Comparison of ENCODE assay signal across 29 mouse cellular contexts in the genomic region with DNA sequence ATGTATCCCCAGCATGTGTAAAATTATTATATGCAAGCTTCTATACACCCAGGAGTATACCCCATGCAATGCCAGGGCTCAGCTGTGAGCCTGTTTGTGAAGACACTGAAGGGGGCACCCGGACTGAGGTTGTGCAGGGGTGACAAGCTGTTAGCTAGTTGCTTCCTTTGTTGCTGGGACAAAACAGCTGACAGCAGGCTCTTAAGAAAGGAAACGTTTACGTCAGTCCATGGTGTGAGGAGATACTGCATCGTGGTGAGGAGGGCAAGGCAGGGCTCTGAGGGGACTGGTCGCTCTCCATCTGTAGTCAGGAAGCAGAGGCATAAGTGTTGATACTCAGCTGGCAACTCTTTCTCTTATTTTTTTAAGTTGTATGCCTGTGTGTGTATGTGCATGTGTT.
A peak's percentile ranks its signal among the peaks of the same experiment; 100 is the strongest.
DNase-seq lines count a peak whose midpoint lies in the region; ATAC-seq and TF ChIP-seq lines count a peak whose summit lies in the region.
"Had no signal": no experiment of that assay in that cellular context is flagged by ENCODE, and none has a peak within 500 bp of the region (broad histone marks: within the 10 kb centered on the region; RNA-seq: fewer than 3 reads in every experiment).

No protein-coding gene starts in this region.

- WGBS in heart, embryonic 15.5 days: 24% methylated on average over 5 of the region's 5 CpGs
- 58% methylated on average over 5 of the region's 5 CpGs for WGBS in kidney, embryonic 16.5 days
- 61% methylated on average over 5 of the region's 5 CpGs for WGBS in kidney, adult 2 months
- 32% methylated on average over 5 of the region's 5 CpGs for WGBS in neural tube, embryonic 11.5 days
- WGBS in neural tube, embryonic 15.5 days: 19% methylated on average over 5 of the region's 5 CpGs

- no peak overlapping the region for H3K4me2 ChIP-seq in heart, embryonic 15.5 days
- no peak overlapping the region for H3K4me2 ChIP-seq in kidney, embryonic 16.5 days (replicated peaks; ENCODE audit: low read depth, low read length)
- H3K4me2 ChIP-seq in neural tube, embryonic 11.5 days (ENCODE audit: low read depth): no peak overlapping the region
- H3K4me2 ChIP-seq in neural tube, embryonic 15.5 days: no peak overlapping the region
- H3K4me2 ChIP-seq: embryonic facial prominence, embryonic 15.5 days; forebrain, embryonic 12.5 days; limb, embryonic 13.5 days; liver, embryonic 12.5 days had no signal

- no peaks in the 10 kb centered on the region for H3K9me3 ChIP-seq in heart, embryonic 15.5 days (replicated peaks)
- H3K9me3 ChIP-seq in kidney, embryonic 16.5 days (ENCODE audit: low read length): no peaks in the 10 kb centered on the region
- H3K9me3 ChIP-seq in neural tube, embryonic 11.5 days (ENCODE audit: control insufficient read depth, low read length): no peaks in the 10 kb centered on the region
- no peaks in the 10 kb centered on the region for H3K9me3 ChIP-seq in neural tube, embryonic 15.5 days (replicated peaks)
- H3K9me3 ChIP-seq: embryonic facial prominence, embryonic 10.5 days; embryonic facial prominence, embryonic 15.5 days; forebrain, embryonic 12.5 days; heart, embryonic 10.5 days; limb, embryonic 13.5 days; liver, embryonic 12.5 days had no signal

- no peak overlapping the region for H3K27ac ChIP-seq in heart, embryonic 15.5 days
- H3K27ac ChIP-seq in kidney, embryonic 16.5 days (ENCODE audit: low read length): no peak overlapping the region
- no peak overlapping the region for H3K27ac ChIP-seq in kidney, adult 2 months (ENCODE audit: insufficient read depth, low read depth, low read length)
- H3K27ac ChIP-seq in neural tube, embryonic 11.5 days (ENCODE audit: low read depth, low read length): no peak overlapping the region
- H3K27ac ChIP-seq in neural tube, embryonic 15.5 days (replicated peaks): no peak overlapping the region
- H3K27ac ChIP-seq: embryonic facial prominence, embryonic 10.5 days; embryonic facial prominence, embryonic 15.5 days; forebrain, embryonic 12.5 days; heart, embryonic 10.5 days; kidney, postnatal 0 days; limb, embryonic 13.5 days; liver, embryonic 12.5 days had no signal

- no peaks in the 10 kb centered on the region for H3K27me3 ChIP-seq in heart, embryonic 15.5 days
- H3K27me3 ChIP-seq in kidney, embryonic 16.5 days (ENCODE audit: insufficient read depth, low read length): no peaks in the 10 kb centered on the region
- H3K27me3 ChIP-seq in kidney, adult 2 months (replicated peaks; ENCODE audit: control insufficient read depth, insufficient read depth, low read length): no peaks in the 10 kb centered on the region
- H3K27me3 ChIP-seq in neural tube, embryonic 11.5 days (ENCODE audit: control insufficient read depth, insufficient read depth, low read length): no peaks in the 10 kb centered on the region
- H3K27me3 ChIP-seq in neural tube, embryonic 15.5 days (replicated peaks): no peaks in the 10 kb centered on the region
- H3K27me3 ChIP-seq: embryonic facial prominence, embryonic 15.5 days; forebrain, embryonic 12.5 days; limb, embryonic 13.5 days; liver, embryonic 12.5 days; Patski had no signal

- H3K36me3 ChIP-seq in heart, embryonic 15.5 days: no peaks in the 10 kb centered on the region
- H3K36me3 ChIP-seq in kidney, embryonic 16.5 days (ENCODE audit: insufficient read depth, low read length): no peaks in the 10 kb centered on the region
- H3K36me3 ChIP-seq in kidney, adult 2 months (ENCODE audit: control insufficient read depth, insufficient read depth, low read length): no peaks in the 10 kb centered on the region
- no peaks in the 10 kb centered on the region for H3K36me3 ChIP-seq in neural tube, embryonic 11.5 days (ENCODE audit: control insufficient read depth, insufficient read depth, low read length)
- H3K36me3 ChIP-seq in neural tube, embryonic 15.5 days: no peaks in the 10 kb centered on the region
- H3K36me3 ChIP-seq: embryonic facial prominence, embryonic 10.5 days; embryonic facial prominence, embryonic 15.5 days; forebrain, embryonic 12.5 days; heart, embryonic 10.5 days; limb, embryonic 13.5 days; liver, embryonic 12.5 days had no signal

- no peak for TF ChIP-seq CTCF in kidney, adult 2 months (conservative IDR thresholded peaks at IDR 0.05; ENCODE audit: insufficient read depth, insufficient read length, low read depth, low read length)

- H3K9ac ChIP-seq in heart, embryonic 15.5 days: no peak overlapping the region
- no peak overlapping the region for H3K9ac ChIP-seq in kidney, embryonic 16.5 days (replicated peaks; ENCODE audit: low read length)
- H3K9ac ChIP-seq in neural tube, embryonic 11.5 days (ENCODE audit: low read length): no peak overlapping the region
- H3K9ac ChIP-seq in neural tube, embryonic 15.5 days (replicated peaks): no peak overlapping the region
- H3K9ac ChIP-seq: embryonic facial prominence, embryonic 15.5 days; forebrain, embryonic 12.5 days; forebrain, postnatal 0 days; limb, embryonic 13.5 days; liver, embryonic 12.5 days had no signal

- intact Hi-C loops in heart, postnatal 14 days (cut with DNase I): no loop called here

- ATAC-seq in heart, embryonic 15.5 days (replicated peaks; ENCODE audit: insufficient number of reproducible peaks, insufficient read depth, low FRiP score, low read depth): 0 out of 2 replicates have a peak, but pooled peaks have one; percentile 10
- ATAC-seq in kidney, embryonic 16.5 days (ENCODE audit: low FRiP score, low TSS enrichment): peak; percentile 42; the same call in 1 of the 2 replicates
- ATAC-seq in neural tube, embryonic 11.5 days (ENCODE audit: insufficient read depth, low FRiP score, low TSS enrichment): 0 out of 2 replicates have a peak, but pooled peaks have one; percentile 48
- ATAC-seq in neural tube, embryonic 15.5 days (ENCODE audit: low FRiP score): no peak
- ATAC-seq: forebrain, postnatal 0 days; intestine, postnatal 0 days; liver, embryonic 12.5 days; Patski had no signal

- TF ChIP-seq POLR2A in kidney, adult 2 months (IDR thresholded peaks at IDR 0.05; ENCODE audit: low read depth, low read length): no peak

- DNase-seq in heart, postnatal 14 days: no peak
- no peak for DNase-seq in kidney, adult 2 months
- no peak for DNase-seq in neural tube, embryonic 11.5 days (ENCODE audit: low spot score)
- no peak for DNase-seq in frontal cortex, adult 2 months (ENCODE audit: extremely low spot score in 1 of 2, low spot score in 1 of 2)
- DNase-seq: adrenal gland, postnatal 10 days; cerebellum, adult 11 months; cerebellum, adult 9-10 months; cerebellum, postnatal 36 days; forebrain, postnatal 0 days; gastrocnemius, postnatal 14 days; heart, adult 11 months; heart, postnatal 4 days; kidney, postnatal 4 days; lung, adult 18-20 months; lung, postnatal 14 days; thymus, adult 2 months; thymus, postnatal 36 days had no signal

- peaks cover 3% of the 10 kb centered on the region; the same call in 1 of the 2 replicates for H3K4me1 ChIP-seq in heart, embryonic 15.5 days (replicated peaks)
- H3K4me1 ChIP-seq in kidney, embryonic 16.5 days (ENCODE audit: insufficient read depth, low read length): no peaks in the 10 kb centered on the region
- H3K4me1 ChIP-seq in kidney, adult 2 months (ENCODE audit: control insufficient read depth, insufficient read depth, low read length): no peaks in the 10 kb centered on the region
- H3K4me1 ChIP-seq in neural tube, embryonic 11.5 days (ENCODE audit: control insufficient read depth, insufficient read depth, low read length): peaks cover 3% of the 10 kb centered on the region; the same call in 1 of the 2 replicates
- H3K4me1 ChIP-seq in neural tube, embryonic 15.5 days: peaks cover 30% of the 10 kb centered on the region
- H3K4me1 ChIP-seq: embryonic facial prominence, embryonic 15.5 days; liver, embryonic 12.5 days had no signal

- no peak overlapping the region for H3K4me3 ChIP-seq in heart, embryonic 15.5 days
- no peak overlapping the region for H3K4me3 ChIP-seq in kidney, embryonic 16.5 days (ENCODE audit: low read length)
- no peak overlapping the region for H3K4me3 ChIP-seq in kidney, adult 2 months (ENCODE audit: insufficient read depth, low read depth, low read length)
- H3K4me3 ChIP-seq in neural tube, embryonic 11.5 days (ENCODE audit: low read depth, low read length): no peak overlapping the region
- no peak overlapping the region for H3K4me3 ChIP-seq in neural tube, embryonic 15.5 days (replicated peaks)
- H3K4me3 ChIP-seq: embryonic facial prominence, embryonic 10.5 days; embryonic facial prominence, embryonic 15.5 days; forebrain, embryonic 12.5 days; heart, embryonic 10.5 days; limb, embryonic 13.5 days; liver, embryonic 12.5 days had no signal
